Mouse (Mus musculus) brown adipose tissue, adult 24 weeks (tissue): ENCODE results near the gene Blcap. TPM values are rescaled to one million over a fixed set of nuclear protein-coding genes. Genes with fewer than 3 reads are reported as not detected.

Source experiments
- H3K27ac ChIP-seq: fragments of 200-500 bp; replicated peaks from 2 replicates; pipeline ENCODE4 v1.5.1; 2012; ENCODE audit warnings: low read depth, mild to moderate bottlenecking, low read length
- H3K4me1 ChIP-seq: fragments of 200-500 bp; 2 replicates; pipeline ENCODE4 v1.6.1; 2012; ENCODE audit warnings: low read length, mixed read lengths; ENCODE audit not compliant: control insufficient read depth, insufficient read depth, insufficient read length
- H3K4me3 ChIP-seq: fragments of 200-500 bp; 2 replicates; pipeline ENCODE4 v1.5.1; 2012; ENCODE audit warnings: low read depth, mild to moderate bottlenecking, low read length, moderate library complexity; ENCODE audit not compliant: insufficient read depth
- polyA plus RNA-seq: library from polyadenylated mRNA; stranded (reverse); fragments of >200 nt; gene quantifications from 2 replicates; pipeline ENCODE4 v1.2.4, GENCODE M21; 2012; ENCODE audit not compliant: missing spikeins, insufficient read depth, insufficient read length

Gene Blcap
- polyA plus RNA-seq, 1 experiment, result 74.7 TPM

- Histone ChIP-seq H3K4me3 (peak overlapping the region; percentile 77), H3K4me1 (peaks cover 4% of the 10 kb centered on the region), H3K27ac (peak overlapping the region; percentile 96)
Observed at GRCm38 (mm10) chr2:157565898-157566259, 5.2 kb downstream of the Blcap start.

GRCm38 (mm10) chr2:157565446-157565845 is 5.6 kb downstream of the Blcap start:
- peak overlapping the region; percentile 77 for H3K4me3 ChIP-seq
- peaks cover 4% of the 10 kb centered on the region for H3K4me1 ChIP-seq
- peak overlapping the region; percentile 96 for H3K27ac ChIP-seq

GRCm38 (mm10) chr2:157564723-157565122 is 6.4 kb downstream of the Blcap start:
- H3K4me1 ChIP-seq, result peaks cover 4% of the 10 kb centered on the region
- H3K4me3 ChIP-seq, result peak overlapping the region; percentile 77
- H3K27ac ChIP-seq, result 0 out of 2 replicates have a peak overlapping the region, but pooled peaks have one; percentile 27

GRCm38 (mm10) chr2:157563031-157563430 is 8.0 kb downstream of the Blcap start:
- Histone ChIP-seq H3K4me3 (no peak overlapping the region), H3K27ac (no peak overlapping the region), H3K4me1 (peaks cover 4% of the 10 kb centered on the region)

- H3K27ac ChIP-seq, result no peak overlapping the region
- peak overlapping the region; percentile 41 for H3K4me3 ChIP-seq
- peaks cover 7% of the 10 kb centered on the region for H3K4me1 ChIP-seq
Observed at GRCm38 (mm10) chr2:157561165-157561836, 9.8 kb downstream of the Blcap start.

- no peak overlapping the region for H3K27ac ChIP-seq
Observed at GRCm38 (mm10) chr2:157560302-157560701, 10.8 kb downstream of the Blcap start.

GRCm38 (mm10) chr2:157559858-157560257 is 11.2 kb downstream of the Blcap start, which contains the start of gene Nnat:
Nnat (plus strand) TSS chr2:157560078.
- Histone ChIP-seq H3K4me3 (peak within 1 kb of the TSS; percentile 45), H3K27ac (peak within 1 kb of the TSS; percentile 14; the same call in 1 of the 2 replicates), H3K4me1 (peaks cover 12% of the 10 kb centered on the region)

More at GRCm38 (mm10) chr2:157560302-157560701, 10.8 kb downstream of the Blcap start:
- peaks cover 10% of the 10 kb centered on the region for H3K4me1 ChIP-seq
- peak overlapping the region; percentile 45 for H3K4me3 ChIP-seq

- Histone ChIP-seq H3K4me1 (peaks cover 15% of the 10 kb centered on the region), H3K4me3 (no peak overlapping the region; the same call in 1 of the 2 replicates)
Observed at GRCm38 (mm10) chr2:157559440-157559839, 11.6 kb downstream of the Blcap start.

GRCm38 (mm10) chr2:157558520-157558919 is 12.6 kb downstream of the Blcap start:
- Histone ChIP-seq H3K4me3 (no peak overlapping the region), H3K4me1 (peaks cover 21% of the 10 kb centered on the region), H3K27ac (no peak overlapping the region)

More at GRCm38 (mm10) chr2:157559440-157559839, 11.6 kb downstream of the Blcap start:
- H3K27ac ChIP-seq, result peak overlapping the region; percentile 14; the same call in 1 of the 2 replicates

GRCm38 (mm10) chr2:157558051-157558450 is 13.0 kb downstream of the Blcap start:
- Histone ChIP-seq H3K4me1 (peaks cover 24% of the 10 kb centered on the region), H3K27ac (no peak overlapping the region), H3K4me3 (no peak overlapping the region)

GRCm38 (mm10) chr2:157556074-157556698 is 14.9 kb downstream of the Blcap start:
- no peak overlapping the region for H3K27ac ChIP-seq
- no peak overlapping the region for H3K4me3 ChIP-seq
- peaks cover 37% of the 10 kb centered on the region for H3K4me1 ChIP-seq

- Histone ChIP-seq H3K27ac (peak overlapping the region; percentile 74), H3K4me3 (no peak overlapping the region), H3K4me1 (peaks cover 38% of the 10 kb centered on the region)
Observed at GRCm38 (mm10) chr2:157552158-157552886, 18.8 kb downstream of the Blcap start.

GRCm38 (mm10) chr2:157550292-157550691 is 20.8 kb downstream of the Blcap start:
- Histone ChIP-seq H3K4me1 (peaks cover 32% of the 10 kb centered on the region), H3K4me3 (no peak overlapping the region), H3K27ac (no peak overlapping the region)

GRCm38 (mm10) chr2:157546686-157547085 is 24.4 kb downstream of the Blcap start:
- no peak overlapping the region for H3K4me3 ChIP-seq
- peaks cover 6% of the 10 kb centered on the region; the same call in 1 of the 2 replicates for H3K4me1 ChIP-seq
- H3K27ac ChIP-seq, result no peak overlapping the region

- no peak overlapping the region for H3K4me3 ChIP-seq
- H3K4me1 ChIP-seq, result peaks cover 5% of the 10 kb centered on the region; the same call in 1 of the 2 replicates
- no peak overlapping the region for H3K27ac ChIP-seq
Observed at GRCm38 (mm10) chr2:157544333-157544888, 26.7 kb downstream of the Blcap start.
